Mouse (Mus musculus): ENCODE results near the gene Exoc6. TPM values are rescaled to one million over a fixed set of nuclear protein-coding genes. Genes with fewer than 3 reads are reported as not detected.

The Exoc6 gene
- total and polyA plus RNA-seq, 3 experiments, result 13.8 to 34.2 (median 29.8) TPM

GRCm38 (mm10) chr19:37668657-37669056 is 118.4 kb downstream of the Exoc6 start:
- H3K36me3 ChIP-seq (ENCODE audit: control insufficient read depth, insufficient read depth, low read length), result no peaks in the 10 kb centered on the region
- intact Hi-C loops (cut with DNase I), result no loop called here
- 92% methylated on average over 5 of the region's 5 CpGs for WGBS
- no peaks in the 10 kb centered on the region for H3K79me2 ChIP-seq (replicated peaks; ENCODE audit: control insufficient read depth, insufficient read depth, low read length)
- H3K4me3 ChIP-seq, result no peak overlapping the region
- no peak overlapping the region for H3K27ac ChIP-seq
- no peak for DNase-seq
- no peaks in the 10 kb centered on the region for H3K4me1 ChIP-seq (ENCODE audit: control insufficient read depth, insufficient read depth, low read length)
- H3K27me3 ChIP-seq (ENCODE audit: control insufficient read depth, insufficient read depth, low read length), result no peaks in the 10 kb centered on the region
- no peak overlapping the region for H3K9ac ChIP-seq (ENCODE audit: low read depth, low read length)
- TF ChIP-seq CTCF (IDR thresholded peaks at IDR 0.05) (no peak), POLR2A (IDR thresholded peaks at IDR 0.05; ENCODE audit: insufficient read depth, low read depth, low read length) (no peak), EP300 (IDR thresholded peaks at IDR 0.05; ENCODE audit: insufficient read depth, low read depth, low read length) (no peak)

GRCm38 (mm10) chr19:37669486-37669885 is 119.3 kb downstream of the Exoc6 start:
- H3K27ac ChIP-seq, result no peak overlapping the region
- intact Hi-C loops (cut with DNase I), result no loop called here
- 81% methylated on average over 5 of the region's 5 CpGs for WGBS

GRCm38 (mm10) chr19:37673393-37673792 is 123.2 kb downstream of the Exoc6 start:
- 57% methylated on average over 12 of the region's 12 CpGs for WGBS
- Histone ChIP-seq H3K79me2 (replicated peaks; ENCODE audit: control insufficient read depth, insufficient read depth, low read length) (no peaks in the 10 kb centered on the region; the same call in 1 of the 2 replicates), H3K27me3 (ENCODE audit: control insufficient read depth, insufficient read depth, low read length) (no peaks in the 10 kb centered on the region), H3K4me1 (ENCODE audit: control insufficient read depth, insufficient read depth, low read length) (no peaks in the 10 kb centered on the region), H3K36me3 (ENCODE audit: control insufficient read depth, insufficient read depth, low read length) (no peaks in the 10 kb centered on the region), H3K4me3 (no peak overlapping the region), H3K27ac (no peak overlapping the region), H3K9ac (ENCODE audit: low read depth, low read length) (no peak overlapping the region)
- intact Hi-C loops (cut with DNase I), result no loop called here
- no peak for DNase-seq
- TF ChIP-seq EP300 (IDR thresholded peaks at IDR 0.05; ENCODE audit: insufficient read depth, low read depth, low read length) (no peak), CTCF (IDR thresholded peaks at IDR 0.05) (no peak), POLR2A (IDR thresholded peaks at IDR 0.05; ENCODE audit: insufficient read depth, low read depth, low read length) (no peak)

More at GRCm38 (mm10) chr19:37669486-37669885, 119.3 kb downstream of the Exoc6 start:
- Histone ChIP-seq H3K27me3 (ENCODE audit: control insufficient read depth, insufficient read depth, low read length) (no peaks in the 10 kb centered on the region), H3K4me3 (no peak overlapping the region), H3K9ac (ENCODE audit: low read depth, low read length) (no peak overlapping the region), H3K36me3 (ENCODE audit: control insufficient read depth, insufficient read depth, low read length) (no peaks in the 10 kb centered on the region), H3K79me2 (replicated peaks; ENCODE audit: control insufficient read depth, insufficient read depth, low read length) (no peaks in the 10 kb centered on the region; the same call in 1 of the 2 replicates), H3K4me1 (ENCODE audit: control insufficient read depth, insufficient read depth, low read length) (no peaks in the 10 kb centered on the region)
- TF ChIP-seq CTCF (IDR thresholded peaks at IDR 0.05) (no peak), EP300 (IDR thresholded peaks at IDR 0.05; ENCODE audit: insufficient read depth, low read depth, low read length) (no peak), POLR2A (IDR thresholded peaks at IDR 0.05; ENCODE audit: insufficient read depth, low read depth, low read length) (no peak)
- no peak for DNase-seq

GRCm38 (mm10) chr19:37685281-37685680 is 135.1 kb downstream of the Exoc6 start, which contains the start of gene Cyp26c1:
Gene Cyp26c1 (plus strand): TSS chr19:37685581.
- Histone ChIP-seq H3K27me3 (ENCODE audit: control insufficient read depth, insufficient read depth, low read length) (no peaks in the 10 kb centered on the region), H3K4me1 (ENCODE audit: control insufficient read depth, insufficient read depth, low read length) (no peaks in the 10 kb centered on the region), H3K36me3 (ENCODE audit: control insufficient read depth, insufficient read depth, low read length) (no peaks in the 10 kb centered on the region), H3K4me3 (no peak within 1 kb of the TSS), H3K27ac (no peak within 1 kb of the TSS), H3K9ac (ENCODE audit: low read depth, low read length) (no peak within 1 kb of the TSS), H3K79me2 (replicated peaks; ENCODE audit: control insufficient read depth, insufficient read depth, low read length) (no peaks in the 10 kb centered on the region)
- WGBS, result 75% methylated on average over 6 of the region's 6 CpGs
- intact Hi-C loops (cut with DNase I), result no loop called here
- DNase-seq, result no peak
- TF ChIP-seq POLR2A (IDR thresholded peaks at IDR 0.05; ENCODE audit: insufficient read depth, low read depth, low read length) (no peak), EP300 (IDR thresholded peaks at IDR 0.05; ENCODE audit: insufficient read depth, low read depth, low read length) (no peak), CTCF (IDR thresholded peaks at IDR 0.05) (no peak)

- Histone ChIP-seq H3K79me2 (replicated peaks; ENCODE audit: control insufficient read depth, insufficient read depth, low read length) (no peaks in the 10 kb centered on the region), H3K27me3 (ENCODE audit: control insufficient read depth, insufficient read depth, low read length) (no peaks in the 10 kb centered on the region), H3K4me1 (ENCODE audit: control insufficient read depth, insufficient read depth, low read length) (no peaks in the 10 kb centered on the region), H3K4me3 (no peak overlapping the region), H3K36me3 (ENCODE audit: control insufficient read depth, insufficient read depth, low read length) (no peaks in the 10 kb centered on the region), H3K27ac (no peak overlapping the region), H3K9ac (ENCODE audit: low read depth, low read length) (no peak overlapping the region)
- no peak for TF ChIP-seq POLR2A (IDR thresholded peaks at IDR 0.05; ENCODE audit: insufficient read depth, low read depth, low read length)
- TF ChIP-seq EP300 (IDR thresholded peaks at IDR 0.05; ENCODE audit: insufficient read depth, low read depth, low read length), result no peak
- no peak for TF ChIP-seq CTCF (IDR thresholded peaks at IDR 0.05)
- intact Hi-C loops (cut with DNase I), result no loop called here
- no peak for DNase-seq
- WGBS, result 64% methylated on average over 23 of the region's 23 CpGs
Observed at GRCm38 (mm10) chr19:37686347-37686746, 136.1 kb downstream of the Exoc6 start.

- Histone ChIP-seq H3K4me1 (ENCODE audit: control insufficient read depth, insufficient read depth, low read length) (no peaks in the 10 kb centered on the region), H3K9ac (ENCODE audit: low read depth, low read length) (no peak overlapping the region), H3K4me3 (no peak overlapping the region), H3K27ac (no peak overlapping the region), H3K36me3 (ENCODE audit: control insufficient read depth, insufficient read depth, low read length) (no peaks in the 10 kb centered on the region), H3K27me3 (ENCODE audit: control insufficient read depth, insufficient read depth, low read length) (no peaks in the 10 kb centered on the region), H3K79me2 (replicated peaks; ENCODE audit: control insufficient read depth, insufficient read depth, low read length) (no peaks in the 10 kb centered on the region)
- TF ChIP-seq EP300 (IDR thresholded peaks at IDR 0.05; ENCODE audit: insufficient read depth, low read depth, low read length) (no peak), CTCF (IDR thresholded peaks at IDR 0.05) (0 out of 2 replicates have a peak, but pooled peaks have one; percentile 20), POLR2A (IDR thresholded peaks at IDR 0.05; ENCODE audit: insufficient read depth, low read depth, low read length) (no peak)
- intact Hi-C loops (cut with DNase I), result no loop called here
- 41% methylated on average over 62 of the region's 62 CpGs for WGBS
- DNase-seq, result no peak
Observed at GRCm38 (mm10) chr19:37686941-37687850, 137.0 kb downstream of the Exoc6 start.
